Mouse (Mus musculus): ENCODE data around the gene Slc28a1.
"Not testable (repeated sequence)": the region's sequence is repeated elsewhere in the genome, so short reads cannot be mapped to it uniquely, and the experiment has no call there.

Slc28a1 gene

DNA sequence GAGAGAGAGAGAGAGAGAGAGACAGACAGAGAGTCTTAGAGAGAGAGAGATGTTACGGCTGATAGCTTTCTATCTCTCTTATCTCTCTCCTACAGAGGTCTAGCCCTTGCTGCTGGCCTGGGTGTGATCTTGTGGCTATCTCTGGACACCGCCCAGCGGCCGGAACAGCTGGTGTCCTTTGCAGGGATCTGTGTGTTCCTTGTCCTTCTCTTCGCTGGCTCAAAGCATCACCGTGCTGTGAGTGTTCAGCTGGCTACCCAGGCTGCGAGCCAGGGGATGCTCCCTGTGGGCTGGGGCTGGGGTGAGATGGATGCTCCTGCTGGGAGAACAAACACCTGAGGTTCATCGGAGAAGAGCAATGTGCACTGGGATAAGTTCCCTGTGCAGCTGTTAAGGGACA, 10.2 kb downstream of the Slc28a1 start:
- peak in 1 of 2 experiments; percentile 27 for DNase-seq (ENCODE audit: low spot score in 2 of 2)

- no peak for DNase-seq (ENCODE audit: low spot score in 2 of 2)
Measured at GRCm38 (mm10) chr7:81125215-81126175, 10.9 kb downstream of the Slc28a1 start.

DNA sequence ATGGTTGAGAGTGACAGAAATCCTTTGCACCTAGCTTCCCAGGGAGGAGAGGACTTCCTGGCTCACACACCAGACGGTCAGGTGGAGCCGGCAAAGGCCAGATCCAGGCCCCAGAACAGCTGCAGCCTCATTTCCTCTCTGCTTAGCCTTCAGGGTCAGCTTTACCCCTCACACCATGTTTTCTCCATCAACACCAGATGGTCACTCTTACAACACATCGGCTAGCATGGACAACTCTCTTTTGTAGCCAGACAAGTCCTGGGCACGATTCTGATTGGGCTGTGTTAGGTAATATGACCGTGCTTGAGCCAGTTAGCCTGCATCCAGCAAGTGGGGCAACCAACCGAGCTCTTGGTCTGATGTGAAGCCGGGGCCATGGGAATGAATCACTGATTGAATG, 17.3 kb downstream of the Slc28a1 start:
- no peak for DNase-seq (ENCODE audit: low spot score in 2 of 2)

- DNase-seq (ENCODE audit: low spot score in 2 of 2) = no peak
Measured at GRCm38 (mm10) chr7:81132851-81133279, 18.3 kb downstream of the Slc28a1 start.

GRCm38 (mm10) chr7:81133416-81133815, 18.8 kb downstream of the Slc28a1 start:
- no peak for DNase-seq (ENCODE audit: low spot score in 2 of 2)

- no peak for DNase-seq (ENCODE audit: low spot score in 2 of 2)
Measured at GRCm38 (mm10) chr7:81133941-81134340, 19.3 kb downstream of the Slc28a1 start.

- no peak for DNase-seq (ENCODE audit: low spot score in 2 of 2)
Measured at GRCm38 (mm10) chr7:81134614-81135067, 20.0 kb downstream of the Slc28a1 start.

DNA sequence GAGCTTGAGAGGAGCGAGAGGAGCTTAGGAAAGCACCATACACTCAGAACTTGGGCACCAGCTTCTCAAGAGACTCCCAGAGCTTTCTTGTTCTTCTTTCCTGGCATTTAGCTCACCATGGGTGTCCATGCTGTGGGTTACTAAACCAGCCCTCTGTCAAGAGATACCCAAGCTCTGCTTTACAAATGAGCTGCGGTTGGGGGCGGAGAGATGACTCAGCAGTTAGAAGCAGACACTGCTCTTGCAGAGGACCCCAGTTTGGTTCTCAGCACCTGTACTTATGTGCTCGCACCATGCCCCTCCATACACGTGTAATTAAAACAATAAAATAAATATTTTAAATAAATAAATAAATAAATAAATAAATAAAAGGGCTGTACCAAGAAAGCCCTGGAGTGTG, 22.7 kb downstream of the Slc28a1 start:
- DNase-seq (ENCODE audit: low spot score in 2 of 2) = no peak

- DNase-seq (ENCODE audit: low spot score in 2 of 2) = no peak
Measured at GRCm38 (mm10) chr7:81139100-81139499, 24.5 kb downstream of the Slc28a1 start.

- DNase-seq (ENCODE audit: low spot score in 2 of 2) = no peak
Measured at GRCm38 (mm10) chr7:81139671-81140404, 25.2 kb downstream of the Slc28a1 start.

DNA sequence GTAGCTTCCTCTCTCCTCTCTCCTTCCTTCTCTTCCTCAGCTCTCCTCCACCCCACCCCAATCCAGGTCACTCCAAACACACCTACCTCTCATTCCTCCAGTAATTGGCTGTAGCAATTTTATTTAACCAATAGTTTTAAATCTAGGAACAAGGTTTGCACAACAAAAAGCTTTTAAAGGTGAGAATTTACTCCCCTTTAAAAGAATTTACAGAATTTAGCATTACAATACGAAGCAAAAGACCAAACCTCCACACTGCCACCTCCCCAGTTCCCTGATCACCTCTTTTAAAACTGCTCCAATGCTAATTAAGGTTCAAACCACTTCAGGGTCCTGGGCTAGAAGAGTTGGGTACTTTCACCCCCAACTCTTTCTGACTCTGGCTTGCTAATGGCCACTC, 26.9 kb downstream of the Slc28a1 start:
- DNase-seq (ENCODE audit: low spot score in 2 of 2) = no peak

- not testable (repeated sequence) for DNase-seq (ENCODE audit: low spot score in 2 of 2)
Measured at GRCm38 (mm10) chr7:81143056-81143455, 28.5 kb downstream of the Slc28a1 start.

DNA sequence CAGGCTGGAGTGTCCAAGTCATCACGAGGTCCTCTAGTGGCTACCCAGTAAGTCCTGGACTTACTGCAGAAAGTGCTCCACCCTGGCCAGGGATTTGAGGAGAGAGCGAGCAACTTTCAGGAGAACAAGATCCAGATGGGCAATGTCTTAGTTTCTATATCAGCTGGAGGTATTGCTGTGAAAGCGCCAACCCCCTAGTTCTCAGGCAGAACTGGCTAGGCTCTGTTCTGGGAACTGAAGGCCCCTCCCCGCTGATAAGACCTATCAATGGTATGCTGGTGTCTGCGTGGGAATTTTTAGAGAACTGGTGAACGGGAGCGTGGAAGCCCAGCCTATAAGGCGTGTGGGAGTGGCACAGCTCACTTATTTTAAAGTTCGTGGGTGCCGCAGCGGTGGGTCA, 35.2 kb downstream of the Slc28a1 start:
- DNase-seq (ENCODE audit: low spot score in 2 of 2) = no peak

DNA sequence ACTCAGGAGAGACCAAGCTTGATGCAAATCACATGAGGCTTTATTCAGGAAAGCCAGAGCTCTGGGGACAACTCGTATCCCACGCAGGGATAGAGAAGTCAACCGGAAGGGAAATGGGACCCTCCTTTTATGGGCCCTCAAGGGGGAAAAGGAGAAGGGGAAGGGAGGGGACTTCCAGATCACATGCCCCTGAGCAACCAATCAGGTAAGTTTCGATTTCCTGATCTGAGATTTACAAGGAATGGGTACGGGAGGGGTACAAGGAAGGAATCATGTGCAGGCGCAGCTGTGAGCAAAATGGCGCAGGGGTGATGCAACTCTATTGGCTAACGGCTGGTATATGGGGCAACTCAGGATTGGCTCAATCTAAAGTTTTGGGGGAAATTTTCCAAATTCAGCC, 36.6 kb downstream of the Slc28a1 start:
- DNase-seq (ENCODE audit: low spot score in 2 of 2) = no peak

DNA sequence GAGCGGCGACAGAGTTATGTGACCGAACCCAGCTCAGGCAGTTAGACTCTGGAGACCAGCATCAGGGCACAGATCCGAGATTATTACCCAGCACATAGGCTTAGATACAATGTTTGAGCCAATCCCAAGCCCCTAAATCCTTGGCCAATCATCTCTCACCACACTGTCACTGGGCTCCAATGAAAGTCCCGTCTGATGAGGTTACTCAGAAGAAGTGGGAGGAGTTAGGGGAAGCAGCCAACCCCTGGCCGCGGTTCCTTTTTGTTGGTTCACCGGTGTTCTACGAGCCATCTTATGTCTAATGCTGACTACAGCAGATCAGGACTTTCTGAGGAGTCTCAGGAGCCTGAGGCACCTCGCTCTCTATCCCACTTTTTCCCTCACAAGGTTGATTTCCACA, 37.7 kb downstream of the Slc28a1 start:
- no peak for DNase-seq (ENCODE audit: low spot score in 2 of 2)

DNA sequence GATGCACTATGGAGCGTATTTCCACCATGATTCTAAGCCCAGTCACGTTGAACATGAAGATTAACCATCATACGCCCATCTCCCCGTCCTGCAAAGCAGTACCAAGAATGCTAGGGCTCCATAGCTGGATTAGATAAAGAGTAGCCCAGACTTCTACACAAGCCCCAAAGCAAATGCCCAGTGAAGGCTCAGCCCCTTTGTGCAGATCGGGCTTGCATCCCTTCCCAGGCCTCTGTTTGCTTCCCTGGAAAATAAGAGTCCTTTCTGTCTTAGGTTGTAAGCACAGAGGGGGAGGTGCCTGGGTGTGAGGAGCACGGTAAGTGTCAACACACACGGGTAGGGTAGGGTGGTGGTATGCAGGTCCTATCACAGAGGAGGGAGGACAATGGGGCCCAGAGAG, 38.2 kb downstream of the Slc28a1 start:
- no peak for DNase-seq (ENCODE audit: low spot score in 2 of 2)

GRCm38 (mm10) chr7:81153327-81153726, 38.7 kb downstream of the Slc28a1 start:
- no peak for DNase-seq (ENCODE audit: low spot score in 2 of 2)

- DNase-seq (ENCODE audit: low spot score in 2 of 2) = not testable (repeated sequence)
Measured at GRCm38 (mm10) chr7:81154244-81154643, 39.6 kb downstream of the Slc28a1 start.

GRCm38 (mm10) chr7:81154960-81155359, 40.4 kb downstream of the Slc28a1 start:
- peak; percentile 75 to 79 for DNase-seq (ENCODE audit: low spot score in 2 of 2)

- no peak for DNase-seq (ENCODE audit: low spot score in 2 of 2)
Measured at GRCm38 (mm10) chr7:81158933-81159332, 44.3 kb downstream of the Slc28a1 start.

DNA sequence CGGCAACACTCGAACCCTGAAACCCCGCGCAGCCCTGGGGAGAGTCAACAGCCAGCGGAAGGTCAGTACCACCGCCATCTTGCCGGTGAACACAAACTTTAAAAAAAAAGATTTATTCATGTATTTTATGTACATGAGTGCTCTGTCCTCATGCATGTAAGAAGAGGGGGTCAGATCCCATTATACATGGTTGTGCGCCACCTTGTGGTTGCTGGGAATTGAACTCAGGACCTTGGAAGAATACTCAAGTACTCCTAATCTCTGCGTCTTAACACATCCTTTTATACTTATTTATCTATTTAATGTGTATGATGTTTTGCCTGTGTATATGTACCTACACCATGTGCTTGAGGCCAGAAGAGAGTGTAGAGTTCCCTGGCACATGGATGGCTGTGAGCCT, 47.1 kb downstream of the Slc28a1 start:
- DNase-seq (ENCODE audit: low spot score in 2 of 2) = peak in 1 of 2 experiments; percentile 12

- DNase-seq (ENCODE audit: low spot score in 2 of 2) = peak; percentile 56 to 64
Measured at GRCm38 (mm10) chr7:81162345-81162744, 47.7 kb downstream of the Slc28a1 start.

DNA sequence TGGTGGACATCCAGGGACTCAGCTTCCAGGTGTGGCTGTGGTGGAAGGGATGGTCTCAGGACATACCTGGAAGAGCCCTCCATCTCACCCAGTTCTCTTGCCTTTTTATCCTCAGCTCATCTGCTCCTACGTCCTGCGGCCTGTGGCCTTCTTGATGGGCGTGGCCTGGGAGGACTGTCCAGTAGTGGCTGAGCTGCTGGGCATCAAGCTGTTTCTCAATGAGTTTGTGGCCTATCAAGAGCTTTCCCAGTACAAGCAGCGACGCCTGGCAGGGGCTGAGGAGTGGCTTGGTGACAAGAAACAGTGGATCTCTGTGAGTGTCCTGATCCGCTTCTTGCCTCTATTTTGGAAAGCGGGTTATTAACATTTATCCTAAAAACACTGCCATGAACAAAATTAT, 49.8 kb downstream of the Slc28a1 start:
- DNase-seq (ENCODE audit: low spot score in 2 of 2) = no peak
